Mouse (Mus musculus): ENCODE data around the gene Ncf2.

Gene Ncf2

DNA sequence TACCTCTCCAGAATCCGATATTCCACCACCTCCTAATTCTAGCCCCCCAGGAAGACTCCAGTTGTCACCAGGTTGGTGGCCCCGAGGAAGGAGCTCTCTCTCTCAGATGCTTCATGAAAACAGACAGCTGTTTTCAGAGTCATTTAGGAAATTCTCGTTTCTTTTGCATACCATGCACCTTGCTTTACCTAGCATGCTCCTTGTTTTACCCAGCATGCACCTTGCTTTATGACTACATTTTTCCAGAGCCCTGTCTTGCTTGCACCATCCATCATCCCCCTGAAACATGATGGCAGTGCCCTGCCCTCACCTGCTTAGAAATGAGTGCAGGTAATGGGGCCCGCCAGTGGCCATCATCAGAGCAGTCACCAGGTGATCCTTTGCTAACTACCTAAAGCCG, 31.6 kb downstream of the Ncf2 start:
- DNase-seq (ENCODE audit: low spot score): no peak

DNA sequence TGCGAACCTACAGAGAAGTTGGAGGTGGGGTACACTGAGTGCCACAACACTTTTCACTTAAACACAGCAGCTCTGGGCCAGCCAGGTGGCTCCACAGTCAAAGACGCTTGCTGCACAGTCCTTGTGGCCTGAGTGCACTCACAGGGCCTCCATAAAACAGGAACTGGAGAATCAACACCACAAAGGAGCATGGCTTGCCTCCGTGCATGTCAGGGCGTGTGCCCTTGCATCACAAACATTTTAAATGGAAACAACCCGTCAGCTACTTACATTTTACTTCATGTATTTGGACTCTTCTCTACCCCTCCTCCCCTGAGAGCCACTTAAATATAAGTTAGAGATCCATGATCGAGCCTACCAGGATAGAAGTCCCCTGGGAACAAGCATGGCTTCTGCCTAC, 32.3 kb downstream of the Ncf2 start:
- DNase-seq (ENCODE audit: low spot score): no peak

DNA sequence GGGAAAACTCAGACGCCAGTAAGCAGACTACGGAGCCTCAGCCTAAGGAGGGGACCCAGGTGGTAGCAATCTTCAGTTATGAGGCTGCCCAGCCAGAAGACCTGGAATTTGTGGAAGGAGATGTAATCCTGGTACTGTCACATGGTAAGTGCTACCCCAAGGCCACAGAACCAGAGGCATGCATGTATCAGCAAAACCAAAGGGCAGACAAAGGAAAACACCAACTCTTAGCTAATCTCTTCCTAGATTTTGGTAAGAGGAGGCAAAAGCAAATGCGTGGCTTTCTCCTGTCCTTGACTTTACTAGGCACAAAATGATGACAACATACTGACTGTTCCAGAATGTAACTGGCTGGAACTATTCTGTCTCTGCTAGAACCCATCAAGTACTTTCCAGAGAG, 35.1 kb downstream of the Ncf2 start:
- no peak for DNase-seq (ENCODE audit: low spot score)

DNA sequence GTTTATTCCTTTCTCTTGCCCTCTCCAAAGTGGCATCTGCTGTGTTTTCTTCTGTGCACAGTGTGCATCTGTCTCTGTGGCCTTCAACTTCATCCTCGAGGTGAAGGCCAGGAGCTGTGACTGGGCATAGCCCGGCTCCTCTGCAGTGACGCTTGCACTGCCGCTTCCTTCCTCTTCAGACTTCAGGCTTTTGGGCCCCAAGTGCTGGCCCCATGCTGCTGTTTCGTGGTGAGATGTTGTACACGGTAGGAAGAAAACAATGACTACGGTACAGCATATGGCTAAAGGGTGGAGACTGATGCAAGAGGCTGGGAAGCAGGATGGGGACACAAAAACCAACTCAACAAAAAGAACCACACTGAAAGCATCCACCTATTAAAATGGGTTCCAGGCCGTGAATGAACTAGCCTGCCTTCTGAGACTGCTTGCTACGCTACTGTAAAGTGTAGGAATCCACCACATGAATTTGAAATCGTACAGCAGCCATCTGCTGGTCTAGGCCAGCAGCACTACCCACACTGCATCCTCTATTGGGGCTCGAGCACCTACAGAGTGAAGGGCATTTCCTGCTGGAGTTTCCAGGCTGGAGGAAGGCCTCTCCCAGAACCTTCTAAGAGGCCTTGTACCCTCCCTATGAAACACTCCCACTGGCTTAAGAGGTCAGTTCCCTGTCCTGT, 38.2 kb downstream of the Ncf2 start:
- no peak for DNase-seq (ENCODE audit: low spot score)

DNA sequence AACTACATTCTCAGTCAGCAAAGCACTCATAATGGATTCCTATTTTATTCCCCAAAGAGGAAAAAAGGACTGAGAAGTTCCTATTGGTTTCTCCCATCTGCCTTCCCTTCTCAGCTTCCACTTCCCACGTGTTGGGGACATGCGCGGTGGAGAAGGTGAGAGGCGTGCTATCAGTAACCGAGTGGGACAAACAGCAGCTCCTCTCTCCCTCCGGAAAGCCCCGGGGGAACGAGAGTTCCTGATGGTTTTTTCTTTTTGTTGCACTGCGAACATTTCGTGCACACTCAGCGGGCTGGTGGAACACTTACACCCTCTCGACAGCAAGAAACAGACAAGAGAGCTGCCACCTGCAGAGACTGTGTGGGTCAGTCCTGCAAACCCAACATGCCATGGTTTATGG, 38.8 kb downstream of the Ncf2 start:
- DNase-seq (ENCODE audit: low spot score): peak; percentile 56

DNA sequence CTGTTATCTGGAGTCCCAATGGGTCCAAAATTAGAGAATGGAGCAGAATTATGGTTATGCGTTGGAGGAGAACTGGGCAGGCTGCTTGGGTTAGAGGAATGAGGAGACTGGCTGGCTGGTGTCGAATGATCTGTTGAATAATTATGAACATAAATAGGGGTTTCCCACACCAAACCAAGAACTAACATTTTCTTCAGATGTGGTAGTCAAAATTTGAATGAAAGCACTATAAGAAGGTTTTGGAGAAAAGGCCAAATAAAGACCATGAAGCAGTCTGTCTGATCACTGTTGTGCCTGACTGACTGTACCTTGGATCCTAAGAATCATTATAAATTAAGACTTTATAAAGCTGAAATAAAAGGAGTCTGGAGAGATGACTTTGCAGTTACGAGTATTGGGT, 40.3 kb downstream of the Ncf2 start:
- DNase-seq (ENCODE audit: low spot score): no peak

DNA sequence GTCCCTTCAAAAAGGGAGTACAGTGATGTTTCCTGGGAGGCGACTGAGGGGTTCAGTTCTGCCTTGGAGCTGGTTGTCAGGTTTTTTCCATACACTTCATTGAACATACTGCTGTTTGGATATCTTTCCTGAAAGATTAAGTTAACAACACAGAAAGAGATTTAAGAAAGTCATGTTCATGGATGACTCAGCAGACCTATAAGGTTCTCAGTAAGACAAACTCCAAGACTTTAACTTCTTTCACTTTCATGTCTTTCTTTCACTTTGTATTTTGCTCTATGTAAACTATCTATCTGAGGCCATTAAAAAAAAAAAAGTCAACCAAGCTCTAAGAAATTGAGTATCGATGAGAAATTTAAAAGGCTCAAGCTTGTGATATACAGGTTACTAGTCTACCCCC, 41.1 kb downstream of the Ncf2 start:
- DNase-seq (ENCODE audit: low spot score): no peak

DNA sequence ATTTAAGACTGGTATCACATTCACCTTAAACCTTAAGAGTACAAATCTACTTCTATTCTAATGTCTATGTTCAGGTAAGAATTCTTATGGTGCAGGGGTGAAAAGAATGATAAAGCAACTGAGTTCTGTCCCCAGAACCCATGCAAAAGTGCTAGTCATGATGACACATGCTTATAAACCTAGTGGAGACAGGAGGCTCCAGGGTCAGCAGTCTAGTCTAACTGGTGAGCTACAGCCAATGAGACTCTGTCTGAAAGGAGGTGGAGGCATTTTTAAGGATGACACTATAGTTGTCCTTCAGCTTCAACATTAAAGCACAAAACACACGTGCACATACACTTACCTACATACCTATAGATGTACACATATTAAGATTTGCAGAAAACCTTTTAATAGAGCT, 44.6 kb downstream of the Ncf2 start:
- DNase-seq (ENCODE audit: low spot score): no peak

DNA sequence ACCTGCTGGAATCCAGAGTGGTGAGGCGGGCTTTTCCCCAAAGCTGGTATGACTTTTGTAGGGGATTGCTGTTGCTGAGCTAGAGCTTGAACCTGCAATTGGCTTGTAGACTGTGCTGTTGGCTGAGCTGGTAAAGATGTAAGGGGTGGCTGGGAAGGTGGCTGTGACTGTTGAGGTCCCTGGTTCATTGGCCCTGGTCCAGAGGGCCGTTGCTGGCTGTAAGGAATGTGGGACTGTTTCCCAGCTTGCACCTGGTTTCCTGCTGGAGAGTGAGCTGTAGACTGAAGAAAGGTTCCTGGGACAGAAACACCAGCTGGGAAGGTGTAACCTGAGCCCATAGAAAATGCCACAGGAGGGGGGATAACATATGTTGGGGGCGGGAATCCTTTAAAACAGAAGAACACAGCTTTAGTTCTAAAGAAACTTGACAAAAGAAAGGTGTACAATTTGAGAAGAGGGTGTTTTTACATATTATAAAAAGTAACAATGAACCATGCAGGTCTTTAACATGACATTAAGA, 45.3 kb downstream of the Ncf2 start:
- DNase-seq (ENCODE audit: low spot score): no peak

DNA sequence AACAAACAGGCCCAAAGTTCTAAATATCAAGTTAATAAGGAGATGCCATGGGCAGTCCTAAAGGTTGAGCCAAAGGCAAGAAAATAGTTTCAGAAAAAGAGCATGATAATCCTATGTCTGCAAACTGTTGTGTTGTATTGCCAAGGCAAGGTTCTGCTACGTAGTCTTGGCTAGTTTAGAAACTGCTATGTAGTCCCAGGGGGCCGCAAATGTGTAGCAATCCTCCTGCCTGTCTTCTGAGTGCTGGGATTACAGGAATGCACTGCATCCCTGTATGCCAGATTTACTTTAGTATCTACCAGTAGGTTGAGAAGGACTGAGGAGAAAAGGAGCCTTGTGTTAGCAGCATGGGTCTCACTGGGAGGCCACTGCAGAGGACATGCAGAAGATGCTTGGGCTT, 46.9 kb downstream of the Ncf2 start:
- no peak for DNase-seq (ENCODE audit: low spot score)

DNA sequence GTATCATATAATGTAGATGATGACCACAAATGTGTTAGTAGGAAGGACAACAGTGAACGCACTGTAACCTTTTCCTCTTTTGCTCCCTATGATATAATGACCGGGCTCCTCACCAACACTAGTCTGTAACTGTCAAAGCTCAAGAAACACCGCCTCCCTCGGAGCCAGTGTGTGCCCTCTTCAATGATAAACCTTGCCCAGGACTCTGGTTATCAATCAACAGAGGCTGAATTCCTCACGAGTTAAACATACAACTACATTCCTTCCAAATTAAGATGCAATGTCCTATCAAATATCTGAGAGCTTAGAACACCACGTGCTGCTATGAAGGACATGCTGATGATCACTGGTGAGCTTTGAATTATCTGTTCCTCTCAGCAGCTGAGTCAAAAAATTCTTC, 69.9 kb downstream of the Ncf2 start:
- DNase-seq (ENCODE audit: low spot score): no peak

DNA sequence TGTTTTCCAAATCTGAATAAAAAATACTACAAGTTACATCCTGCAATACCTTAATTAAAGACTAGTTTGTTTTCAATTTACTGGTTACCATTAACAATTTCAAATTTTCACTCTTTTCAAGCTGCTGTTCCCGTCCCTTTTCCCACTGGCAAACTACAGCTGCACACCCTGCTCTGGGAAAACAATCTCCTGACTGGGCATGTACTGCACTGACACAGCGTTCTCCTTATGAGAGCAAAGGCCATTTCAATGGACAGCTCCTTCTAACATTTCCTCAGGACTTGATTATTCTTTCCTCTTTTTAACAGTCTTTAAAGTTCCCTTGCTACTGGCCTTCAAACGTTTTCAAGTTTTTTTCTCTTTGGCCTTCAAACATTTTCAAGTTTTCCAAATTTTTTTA, 71.0 kb downstream of the Ncf2 start:
- DNase-seq (ENCODE audit: low spot score): no peak
